Mouse (Mus musculus) heart, postnatal 14 days (tissue): Measurements from ENCODE around the gene Ccnj. TPM values are rescaled to one million over a fixed set of nuclear protein-coding genes. Genes with fewer than 3 reads are reported as not detected.
A peak's percentile ranks its signal among the peaks of the same experiment; 100 is the strongest.

Experiments used
- DNase-seq, 2 experiments: peaks; one replicate each; pipeline ENCODE4 v3.0.0; 2021 to 2022
- intact Hi-C: fragments of 180-260 bp; cut with DNase I; formaldehyde crosslinking; loops from one replicate; pipeline ENCODE4 v1.15.1; 2025
- long read RNA-seq, 2 experiments: library from polyadenylated mRNA; stranded (forward); transcript quantifications; one replicate each; pipeline ENCODE4 v2.0.0; 2021
- total RNA-seq, 2 experiments: library from RNA; stranded (reverse); gene quantifications; 2 replicates each; pipeline ENCODE4 v1.2.3; 2021

Ccnj gene
- total RNA-seq: 1 to 10 TPM; 6.8 to 7.1 TPM
- long read RNA-seq, experiment 1, partial matches to known transcripts: 1 of 3 reads
- long read RNA-seq, experiment 1, other reads (novel, unspliced or antisense): 0 of 3 reads
- long read RNA-seq, experiment 2, partial matches to known transcripts: 0 of 1 reads
- long read RNA-seq, experiment 2, other reads (novel, unspliced or antisense): 1 of 1 reads

GRCm38 (mm10) chr19:40830703-40831415 lies at the start of gene Ccnj:
Ccnj (plus strand) TSS chr19:40831279.
- intact Hi-C loops: loop anchor here (10.0 kb wide), 1 partner anchor 246 kb away; the partner anchor contains the start of gene Aldh18a1
- peak; percentile 97 to 98 for DNase-seq

DNA sequence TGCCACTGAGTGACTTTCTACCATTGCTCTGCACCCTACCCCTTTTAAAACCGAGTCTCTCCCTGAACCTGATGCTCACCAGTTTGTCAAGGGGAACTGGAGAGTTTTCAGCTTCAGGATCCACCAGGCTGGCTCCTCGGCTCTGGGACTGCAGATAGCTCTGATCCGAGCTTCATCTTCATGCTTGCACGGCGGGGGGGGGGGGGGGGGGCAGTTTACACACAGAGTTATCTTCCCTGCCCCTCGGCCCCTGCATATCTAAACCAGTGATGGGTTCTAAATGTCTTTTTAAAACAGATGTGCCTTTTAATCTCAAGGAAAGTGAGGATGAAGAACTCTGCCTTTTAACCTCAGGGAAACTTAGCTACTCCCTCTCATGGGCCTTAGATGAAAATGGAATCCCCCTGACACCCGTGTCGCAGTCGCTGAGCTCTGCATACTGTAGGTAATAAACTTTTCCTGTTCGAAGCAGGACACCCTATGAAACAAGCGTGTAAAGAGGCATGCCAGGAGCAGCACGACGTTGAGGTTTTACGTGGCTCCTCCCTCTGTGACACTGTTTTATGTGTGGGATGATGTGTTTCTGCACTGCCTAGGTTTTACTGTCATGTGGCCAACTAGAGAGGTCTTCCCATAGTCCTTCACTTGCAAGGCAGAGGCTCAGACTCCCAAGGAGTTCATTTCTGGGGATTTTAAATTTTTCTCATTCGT lies 42.9 kb upstream of the Ccnj start:
- intact Hi-C loops: no loop called here
- DNase-seq: no peak

- no peak for DNase-seq
- intact Hi-C loops: no loop called here
Observed at GRCm38 (mm10) chr19:40788715-40789084, 42.4 kb upstream of the Ccnj start.

DNA sequence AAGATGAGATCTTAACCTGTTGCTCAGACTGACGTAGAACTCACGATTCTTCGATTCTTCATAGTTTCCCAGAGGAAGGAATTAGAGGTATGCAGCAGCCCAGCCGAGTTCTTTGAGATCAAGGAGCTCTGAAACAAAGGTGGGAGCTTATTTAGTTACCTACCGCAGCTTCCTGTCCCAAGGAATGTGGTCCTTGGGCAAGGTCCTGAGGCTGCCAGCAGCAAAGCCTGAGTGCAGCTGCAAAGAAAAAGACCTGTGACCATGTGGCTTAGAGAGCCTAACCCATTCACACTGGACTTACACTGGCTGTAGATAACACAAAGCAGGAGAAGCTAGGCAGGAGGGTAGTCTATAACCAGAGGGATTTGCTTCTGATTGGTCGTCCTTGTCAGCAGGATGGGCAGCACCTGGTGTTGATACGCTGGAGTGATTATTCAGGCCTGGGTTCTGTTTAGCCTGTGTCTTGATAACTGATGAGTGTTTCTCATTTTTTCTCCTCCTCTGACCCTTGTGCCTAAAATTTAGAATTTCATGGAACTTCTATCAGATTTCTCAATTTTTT lies 25.8 kb upstream of the Ccnj start:
- intact Hi-C loops: no loop called here
- no peak for DNase-seq

- intact Hi-C loops: no loop called here
- no peak for DNase-seq
Observed at GRCm38 (mm10) chr19:40809858-40810257, 21.2 kb upstream of the Ccnj start.

- DNase-seq: no peak
- intact Hi-C loops: no loop called here
Observed at GRCm38 (mm10) chr19:40811840-40812239, 19.2 kb upstream of the Ccnj start.

DNA sequence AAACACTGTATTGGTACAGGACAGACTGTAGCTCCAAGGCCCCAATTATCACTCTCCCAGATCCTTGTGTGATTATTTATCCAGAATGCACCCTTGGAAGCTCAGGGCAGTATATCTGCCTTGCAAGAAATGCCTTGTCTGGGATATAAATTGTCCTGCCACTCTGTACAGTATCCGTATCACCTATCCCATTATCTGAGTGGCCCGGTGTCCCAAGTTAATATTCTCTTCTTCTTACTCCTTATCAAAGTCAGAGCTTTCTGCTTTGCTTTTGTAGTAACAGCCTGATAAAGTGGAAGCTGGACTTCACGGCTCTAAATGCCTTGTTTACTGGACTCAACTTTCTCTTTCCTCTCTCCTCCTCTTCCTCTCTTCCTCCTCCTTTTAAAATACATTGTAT lies 18.3 kb upstream of the Ccnj start:
- intact Hi-C loops: no loop called here
- DNase-seq: no peak

DNA sequence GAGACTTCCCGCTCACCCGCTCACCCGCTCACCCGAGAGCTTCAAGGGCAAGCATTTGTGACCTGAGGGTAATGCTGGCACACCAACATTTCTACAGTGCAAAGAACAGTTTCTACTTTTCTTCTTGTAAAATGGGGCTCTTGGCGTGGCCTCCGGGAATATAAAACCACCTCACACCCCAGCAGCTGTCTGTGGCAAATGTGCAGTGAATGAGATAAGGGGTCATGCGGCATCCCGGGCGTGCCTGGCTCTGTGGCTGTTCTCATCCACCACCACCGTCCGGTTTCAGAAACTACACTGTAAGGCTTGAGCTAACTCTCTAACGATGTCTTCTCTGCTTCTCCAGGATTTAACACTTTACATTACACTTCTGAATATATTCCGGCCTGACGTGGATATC lies 17.7 kb upstream of the Ccnj start:
- DNase-seq: no peak
- intact Hi-C loops: no loop called here

GRCm38 (mm10) chr19:40815645-40816183 lies 15.4 kb upstream of the Ccnj start:
- intact Hi-C loops: no loop called here
- DNase-seq: no peak

- intact Hi-C loops: no loop called here
Observed at GRCm38 (mm10) chr19:40817901-40818532, 13.1 kb upstream of the Ccnj start.

DNA sequence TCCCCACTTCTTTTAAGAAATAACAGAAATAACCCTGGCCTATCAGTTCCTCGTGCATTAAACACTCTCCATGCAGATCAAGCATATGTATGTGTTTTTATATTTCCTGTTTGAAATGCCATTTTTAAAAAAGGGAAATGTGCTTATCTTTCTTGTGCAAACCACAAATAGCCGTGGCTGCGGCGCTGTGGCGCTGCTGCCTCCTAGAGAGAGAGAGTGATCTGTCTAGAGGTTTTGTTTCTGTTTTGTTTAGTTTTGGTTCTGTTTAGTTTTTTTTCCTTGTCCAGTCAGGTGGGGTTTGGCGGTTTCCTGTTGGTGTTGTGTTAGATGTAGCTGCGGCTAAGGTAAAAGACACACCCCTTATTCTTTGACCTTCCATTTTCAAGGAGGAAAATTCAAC lies 12.3 kb upstream of the Ccnj start:
- DNase-seq: no peak
- intact Hi-C loops: no loop called here

More at GRCm38 (mm10) chr19:40817901-40818532, 13.1 kb upstream of the Ccnj start:
- DNase-seq: no peak

DNA sequence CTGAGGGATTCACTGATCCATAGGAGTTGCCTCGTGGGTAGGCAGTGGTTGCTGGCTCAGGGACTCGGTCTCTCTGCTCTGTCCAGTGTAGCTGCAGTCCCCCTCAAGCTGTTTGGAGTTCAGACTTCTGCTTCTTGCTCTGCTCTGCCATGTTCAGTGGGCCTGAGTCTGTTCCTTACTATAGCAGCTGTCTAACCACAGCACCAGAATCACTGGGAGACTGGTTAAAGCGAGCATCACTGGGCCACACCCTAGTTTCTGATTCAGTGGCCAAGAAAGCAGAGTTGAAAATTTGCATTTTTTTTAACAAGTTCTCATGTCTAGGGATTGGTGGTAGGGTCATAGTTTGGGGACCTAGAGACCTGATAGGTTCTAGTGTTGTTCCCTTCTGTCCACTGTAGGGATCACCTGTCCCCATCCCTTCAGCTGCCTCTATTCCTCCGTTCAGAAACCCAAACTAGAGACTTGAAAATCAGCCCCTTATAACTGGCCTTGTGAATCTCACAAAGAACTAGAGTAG lies 9.7 kb upstream of the Ccnj start:
- intact Hi-C loops: no loop called here
- DNase-seq: no peak

DNA sequence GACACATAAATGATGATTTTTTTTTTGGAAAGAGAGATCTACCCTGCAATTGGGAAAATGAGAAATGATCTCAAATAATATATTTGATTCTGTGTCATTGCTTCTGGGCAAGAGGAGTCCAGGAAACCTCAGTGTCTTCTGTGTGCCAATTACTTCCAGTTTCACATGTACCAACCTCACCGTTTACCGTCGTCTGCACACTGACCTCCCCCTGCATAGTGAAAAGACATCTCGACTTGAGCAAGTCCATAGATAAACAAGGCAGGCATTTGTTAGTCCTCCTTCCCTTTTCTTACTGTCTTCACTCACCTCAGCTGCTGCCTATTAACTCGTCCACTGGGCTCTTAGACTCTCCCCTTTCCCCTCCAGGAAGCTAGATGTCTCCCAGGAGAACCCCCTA lies 5.4 kb upstream of the Ccnj start:
- intact Hi-C loops: no loop called here
- no peak for DNase-seq

DNA sequence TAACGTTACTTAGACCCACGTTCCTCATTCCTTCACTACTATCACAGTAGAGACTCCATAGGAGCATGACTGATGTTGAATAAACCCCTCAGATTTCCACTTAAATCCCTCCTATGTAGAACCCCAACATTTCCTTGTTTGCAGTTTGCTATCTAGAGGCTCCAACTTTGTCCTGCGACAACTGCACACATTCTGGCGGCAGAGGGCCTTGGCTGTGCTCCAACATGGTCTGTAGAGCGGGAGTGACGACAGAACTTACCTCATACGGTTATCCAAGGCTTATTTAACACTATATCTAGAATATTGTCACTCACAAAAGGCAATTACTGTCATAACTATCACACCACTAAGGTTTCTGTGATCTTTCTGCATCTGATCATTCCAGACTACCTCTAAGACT lies 4.3 kb upstream of the Ccnj start:
- no peak for DNase-seq
- intact Hi-C loops: no loop called here

DNA sequence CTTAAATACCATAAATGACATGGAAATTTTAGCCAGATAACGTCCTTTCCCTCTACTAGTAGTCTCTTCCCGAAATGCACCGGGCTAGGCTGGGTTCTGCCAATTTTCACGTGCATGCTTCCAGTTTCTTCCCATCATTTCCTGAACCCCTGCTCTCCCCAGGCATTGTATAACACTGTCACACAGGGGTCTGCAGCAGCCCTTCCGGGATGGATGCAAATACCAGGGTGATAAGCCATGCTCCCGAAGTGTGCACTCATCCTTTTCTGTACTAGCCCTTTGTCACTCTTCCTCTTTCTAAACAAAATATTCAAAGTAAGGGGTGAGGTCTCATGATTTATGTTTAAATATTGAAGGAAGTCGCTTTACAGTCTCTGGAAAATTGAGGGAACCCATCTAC lies 881 bp upstream of the Ccnj start:
- intact Hi-C loops: loop anchor here (10.0 kb wide), 1 partner anchor 245 kb away; the partner anchor contains the start of gene Aldh18a1
- DNase-seq: no peak

- peak; percentile 51 to 62 for DNase-seq
- intact Hi-C loops: loop anchor here (2.0 to 10.0 kb wide), 2 partner anchors 63 to 247 kb away; partner anchors contain the start of genes Aldh18a1 and Zfp518a
Observed at GRCm38 (mm10) chr19:40831416-40832201, 530 bp downstream of the Ccnj start.

DNA sequence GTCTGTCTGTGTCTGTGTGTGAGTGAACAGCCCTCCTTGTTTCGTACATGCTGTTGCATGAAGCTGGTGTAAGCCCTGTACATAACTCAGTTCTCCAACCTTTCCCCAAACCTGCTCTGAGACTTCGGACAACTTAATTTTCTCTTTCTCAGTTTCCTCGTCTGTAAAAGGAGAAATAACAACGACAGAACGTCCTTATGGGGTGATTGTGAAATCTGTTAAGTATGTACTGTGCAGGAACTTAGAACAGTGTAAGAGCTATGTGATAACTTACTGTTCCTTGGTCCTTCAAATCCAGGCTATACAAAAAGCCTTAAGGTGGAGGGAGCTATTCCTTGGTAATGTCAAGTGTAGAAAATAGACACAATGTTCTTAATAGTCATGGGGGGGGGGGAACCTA lies 1.3 kb downstream of the Ccnj start:
- intact Hi-C loops: loop anchor here (2.0 to 10.0 kb wide), 2 partner anchors 62 to 248 kb away; partner anchors contain the start of genes Aldh18a1 and Zfp518a
- DNase-seq: no peak

DNA sequence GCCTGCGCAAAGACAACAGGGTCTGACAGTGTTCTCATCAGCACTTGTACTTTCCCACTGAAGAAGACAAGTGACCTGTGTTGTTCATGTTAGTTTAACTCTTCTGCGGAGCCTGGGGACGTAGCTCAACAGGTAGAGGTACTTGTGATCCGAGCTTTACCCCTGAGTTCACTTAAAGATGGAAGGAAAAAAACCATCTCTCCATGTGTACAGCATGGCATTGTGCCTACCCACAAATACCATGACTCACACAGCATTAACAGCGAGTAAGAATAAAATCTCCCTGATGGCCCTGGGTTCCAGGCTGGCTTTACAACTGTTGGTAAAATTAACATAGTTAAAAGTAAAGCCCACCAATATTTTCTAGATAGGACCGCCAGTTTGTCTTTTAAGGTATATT lies 3.4 kb downstream of the Ccnj start:
- intact Hi-C loops: loop anchor here (10.0 kb wide), 1 partner anchor 250 kb away; the partner anchor contains the start of gene Aldh18a1
- no peak for DNase-seq

GRCm38 (mm10) chr19:40838205-40838604 lies 7.1 kb downstream of the Ccnj start:
- intact Hi-C loops: loop anchor here (10.0 kb wide), 1 partner anchor 253 kb away; the partner anchor contains the start of gene Aldh18a1
- DNase-seq: no peak
